Mouse (Mus musculus) kidney, postnatal 0 days (tissue): Measurements from ENCODE around the gene Dgkh. TPM values are rescaled to one million over a fixed set of nuclear protein-coding genes. Genes with fewer than 3 reads are reported as not detected.
A peak's percentile ranks its signal among the peaks of the same experiment; 100 is the strongest.
"Not testable (repeated sequence)": the region's sequence is repeated elsewhere in the genome, so short reads cannot be mapped to it uniquely, and the experiment has no call there.

Experiments
- ATAC-seq: fragments of 200-750 bp; cut with Nextera tagmentation; replicated peaks from 2 replicates; pipeline ENCODE4 v1.8.0; 2017; ENCODE audit warnings: low read depth, moderate number of reproducible peaks, moderate TSS enrichment, moderate library complexity; ENCODE audit not compliant: low FRiP score
- DNase-seq: peaks from one replicate; pipeline ENCODE4 v3.0.0-alpha.2; 2016; ENCODE audit warnings: low spot score
- H3K27ac ChIP-seq: fragments of 300-500 bp; sonication (generic); 2 replicates; pipeline ENCODE4 v1.5.1; 2014; ENCODE audit warnings: mild to moderate bottlenecking
- H3K27me3 ChIP-seq: fragments of 300-500 bp; sonication (generic); 2 replicates; pipeline ENCODE4 v1.6.1; 2014; ENCODE audit warnings: low read length, mixed read lengths; ENCODE audit not compliant: insufficient read depth
- H3K36me3 ChIP-seq: fragments of 300-500 bp; sonication (generic); 2 replicates; pipeline ENCODE4 v1.6.1; 2014; ENCODE audit warnings: low read length, mixed read lengths; ENCODE audit not compliant: insufficient read depth
- H3K4me1 ChIP-seq: fragments of 300-500 bp; sonication (generic); replicated peaks from 2 replicates; pipeline ENCODE4 v1.6.1; 2014; ENCODE audit warnings: antibody characterized with exemption, low read length, mixed read lengths; ENCODE audit not compliant: insufficient read depth
- H3K4me2 ChIP-seq: fragments of 300-500 bp; sonication (generic); 2 replicates; pipeline ENCODE4 v1.6.1; 2014; ENCODE audit warnings: mild to moderate bottlenecking, low read length, moderate library complexity, mixed read lengths
- H3K4me3 ChIP-seq: fragments of 300-500 bp; sonication (generic); replicated peaks from 2 replicates; pipeline ENCODE4 v1.5.1; 2014; ENCODE audit warnings: low read depth, low read length
- H3K9ac ChIP-seq: fragments of 300-500 bp; sonication (generic); 2 replicates; pipeline ENCODE4 v1.6.1; 2014; ENCODE audit warnings: low read depth, low read length
- H3K9me3 ChIP-seq: fragments of 300-500 bp; sonication (generic); replicated peaks from 2 replicates; pipeline ENCODE4 v1.6.1; 2016; ENCODE audit warnings: low read length, inconsistent platforms, mixed read lengths
- CTCF ChIP-seq: IDR thresholded peaks from 2 replicates; pipeline ENCODE4 v1.5.1; 2016; ENCODE audit warnings: antibody characterized with exemption, low read depth, mild to moderate bottlenecking, moderate library complexity
- WGBS: fragments of 180-500 bp; shearing (Covaris S2); extraction: QIAGEN DNeasy Blood & Tissue Kit; methylation state at CpG from one replicate; pipeline ENCODE4 v1.1.7; 2014; 5-methylcytosine and 5-hydroxymethylcytosine counted together
- polyA plus RNA-seq: library from polyadenylated mRNA; unstranded; fragments of >200 nt; fragmentation: Nextera tagmentation; extraction: Ambion mirVana; gene quantifications from 2 replicates; pipeline ENCODE4 v1.2.1, GENCODE M21; 2015

Gene Dgkh
- polyA plus RNA-seq, 1 experiment from 2014 or later, result 2.2 TPM

DNA sequence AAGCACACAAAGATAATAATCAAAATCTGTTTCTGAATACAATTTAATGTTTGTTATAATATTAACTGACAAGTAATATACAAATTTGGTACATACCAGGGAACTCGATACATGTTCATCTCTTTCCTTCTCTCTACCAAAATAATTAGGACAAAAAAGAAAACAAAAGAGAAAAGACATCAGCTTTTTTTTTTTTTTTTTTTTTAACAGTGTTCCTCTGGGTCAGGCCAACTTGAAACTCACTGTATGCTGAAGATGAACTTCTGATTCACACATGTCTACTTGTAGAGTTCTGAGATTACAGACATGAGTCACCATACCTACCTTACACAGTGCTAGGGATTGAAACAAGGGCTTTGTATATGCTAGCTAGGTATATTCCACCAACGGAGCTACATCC is 28.5 kb upstream of the Dgkh start:
- no peak for DNase-seq

GRCm38 (mm10) chr14:78759491-78759890 is 26.9 kb upstream of the Dgkh start:
- no peaks in the 10 kb centered on the region for H3K27me3 ChIP-seq
- no peak overlapping the region for H3K27ac ChIP-seq
- no peak overlapping the region for H3K4me2 ChIP-seq
- H3K4me3 ChIP-seq, result no peak overlapping the region
- no peak for TF ChIP-seq CTCF
- 66% methylated on average over 3 of the region's 3 CpGs for WGBS
- ATAC-seq (no peak), DNase-seq (no peak)
- H3K36me3 ChIP-seq, result no peaks in the 10 kb centered on the region
- no peaks in the 10 kb centered on the region for H3K9me3 ChIP-seq
- no peaks in the 10 kb centered on the region for H3K4me1 ChIP-seq
- H3K9ac ChIP-seq, result no peak overlapping the region

More for the DNA sequence above, 28.5 kb upstream of the Dgkh start:
- no peak for TF ChIP-seq CTCF
- no peaks in the 10 kb centered on the region for H3K27me3 ChIP-seq
- no peak overlapping the region for H3K4me3 ChIP-seq
- ATAC-seq, result no peak
- 98% methylated on average over 2 of the region's 2 CpGs for WGBS
- no peak overlapping the region for H3K9ac ChIP-seq
- no peaks in the 10 kb centered on the region for H3K9me3 ChIP-seq
- H3K36me3 ChIP-seq, result no peaks in the 10 kb centered on the region
- H3K27ac ChIP-seq, result no peak overlapping the region
- H3K4me2 ChIP-seq, result no peak overlapping the region
- no peaks in the 10 kb centered on the region for H3K4me1 ChIP-seq

DNA sequence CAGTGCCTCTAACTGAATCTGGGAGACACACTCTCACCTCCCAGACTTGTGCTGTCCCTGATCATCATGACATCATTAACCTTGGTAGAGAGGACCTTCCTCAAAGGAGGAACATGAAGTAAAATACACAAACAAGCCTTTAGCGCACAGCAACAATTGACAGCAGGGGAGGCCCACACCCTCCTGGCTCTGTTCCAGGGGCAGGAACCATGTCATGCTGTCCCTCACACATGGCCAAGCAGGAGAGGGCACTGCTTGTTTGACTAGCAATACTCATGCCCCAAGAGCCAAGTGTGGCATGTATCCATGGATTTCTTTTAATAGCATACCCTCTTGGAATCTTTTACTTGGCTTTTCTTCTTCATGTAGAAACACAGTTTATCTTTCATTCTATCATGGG is 22.7 kb upstream of the Dgkh start:
- ATAC-seq (no peak), DNase-seq (no peak)
- no peaks in the 10 kb centered on the region for H3K9me3 ChIP-seq
- no peaks in the 10 kb centered on the region for H3K27me3 ChIP-seq
- no peak for TF ChIP-seq CTCF
- H3K27ac ChIP-seq, result no peak overlapping the region
- WGBS, result 55% methylated on average over 1 of the region's 1 CpGs
- no peak overlapping the region for H3K4me3 ChIP-seq
- no peak overlapping the region for H3K9ac ChIP-seq
- H3K4me2 ChIP-seq, result no peak overlapping the region
- H3K4me1 ChIP-seq, result no peaks in the 10 kb centered on the region
- no peaks in the 10 kb centered on the region for H3K36me3 ChIP-seq

- Histone ChIP-seq H3K9me3 (no peaks in the 10 kb centered on the region), H3K9ac (no peak overlapping the region), H3K4me2 (no peak overlapping the region), H3K36me3 (no peaks in the 10 kb centered on the region), H3K4me1 (no peaks in the 10 kb centered on the region), H3K27ac (no peak overlapping the region), H3K4me3 (no peak overlapping the region), H3K27me3 (no peaks in the 10 kb centered on the region)
- 85% methylated on average over 2 of the region's 2 CpGs for WGBS
- DNase-seq, result no peak
- no peak for TF ChIP-seq CTCF
- ATAC-seq, result no peak
These were observed 16.1 kb upstream of the Dgkh start for GRCm38 (mm10) chr14:78748692-78749091.

DNA sequence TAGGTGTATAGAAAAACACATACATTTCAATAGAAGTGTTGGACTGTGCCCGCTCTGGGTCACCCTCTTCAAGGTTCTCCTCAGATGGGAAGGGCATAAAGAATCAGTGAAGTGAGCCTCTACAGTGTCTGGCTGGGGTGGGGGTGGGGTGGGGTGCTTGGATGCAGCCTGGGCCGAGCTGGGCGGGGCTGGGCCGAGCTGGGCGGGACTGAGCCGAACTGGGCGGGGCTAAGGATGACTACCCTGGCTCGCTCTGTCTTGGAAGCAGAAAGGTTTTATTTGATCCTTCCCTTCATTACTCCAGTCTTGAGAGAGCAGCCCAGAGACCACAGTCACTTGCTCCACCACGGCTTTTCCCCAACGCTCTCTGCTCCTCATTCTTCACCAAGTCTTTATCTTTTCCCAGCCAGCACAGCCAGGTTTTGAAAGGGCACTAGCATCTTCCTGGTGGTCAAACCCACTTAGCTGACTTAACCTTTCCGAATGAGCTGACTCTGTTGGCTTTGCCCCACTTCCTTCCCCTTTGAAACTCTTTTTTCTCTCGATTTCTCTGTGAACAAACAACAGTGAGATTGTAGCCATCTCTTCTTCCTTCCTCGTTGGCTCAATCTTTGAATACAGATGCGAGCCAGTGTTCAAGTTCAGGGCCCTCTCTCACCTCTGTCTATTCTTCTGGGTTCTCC is 15.5 kb upstream of the Dgkh start:
- DNase-seq, result no peak
- no peaks in the 10 kb centered on the region for H3K9me3 ChIP-seq
- WGBS, result 56% methylated on average over 14 of the region's 14 CpGs
- no peak overlapping the region for H3K4me3 ChIP-seq
- no peak overlapping the region for H3K4me2 ChIP-seq
- ATAC-seq, result no peak
- H3K27me3 ChIP-seq, result no peaks in the 10 kb centered on the region
- H3K27ac ChIP-seq, result no peak overlapping the region
- H3K4me1 ChIP-seq, result no peaks in the 10 kb centered on the region
- no peak for TF ChIP-seq CTCF
- no peak overlapping the region for H3K9ac ChIP-seq
- no peaks in the 10 kb centered on the region for H3K36me3 ChIP-seq

- WGBS, result 77% methylated on average over 3 of the region's 3 CpGs
- H3K36me3 ChIP-seq, result no peaks in the 10 kb centered on the region
- no peak overlapping the region for H3K27ac ChIP-seq
- no peak for TF ChIP-seq CTCF
- H3K27me3 ChIP-seq, result no peaks in the 10 kb centered on the region
- DNase-seq (no peak), ATAC-seq (no peak)
- H3K9me3 ChIP-seq, result no peaks in the 10 kb centered on the region
- H3K9ac ChIP-seq, result no peak overlapping the region
- no peak overlapping the region for H3K4me3 ChIP-seq
- no peaks in the 10 kb centered on the region for H3K4me1 ChIP-seq
- no peak overlapping the region for H3K4me2 ChIP-seq
These were observed 14.9 kb upstream of the Dgkh start for GRCm38 (mm10) chr14:78747454-78747853.

DNA sequence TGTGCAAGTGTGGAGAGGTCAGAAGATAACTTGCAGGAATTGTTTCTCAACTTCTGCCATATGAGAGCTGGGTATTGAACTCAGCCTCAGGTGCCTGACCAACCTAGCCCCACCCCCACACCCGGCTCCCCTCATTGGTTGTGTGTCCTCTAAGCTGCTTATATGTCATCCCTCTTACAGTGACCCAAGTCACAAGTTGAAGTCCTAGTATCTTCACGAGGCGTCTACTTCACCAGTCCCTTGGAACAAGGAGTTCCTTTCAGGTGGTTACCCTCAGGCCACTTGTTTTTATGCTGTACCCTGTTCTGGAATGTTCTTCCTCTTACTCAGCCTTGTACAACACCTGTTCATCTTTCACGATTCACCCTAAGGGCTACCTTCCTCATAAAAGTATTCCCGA is 2.0 kb upstream of the Dgkh start:
- no peak for ATAC-seq
- WGBS, result 60% methylated on average over 5 of the region's 5 CpGs

GRCm38 (mm10) chr14:78734203-78734602 is 1.6 kb upstream of the Dgkh start:
- H3K4me2 ChIP-seq, result peak overlapping the region; percentile 95
- not testable (repeated sequence) for H3K4me1 ChIP-seq, H3K27ac ChIP-seq, ATAC-seq, H3K4me3 ChIP-seq, H3K27me3 ChIP-seq, H3K9me3 ChIP-seq, H3K36me3 ChIP-seq, H3K9ac ChIP-seq
- DNase-seq, result peak; percentile 34
- WGBS, result 40% methylated on average over 5 of the region's 5 CpGs

More for the DNA sequence above, 2.0 kb upstream of the Dgkh start:
- Histone ChIP-seq H3K27me3 (no peaks in the 10 kb centered on the region), H3K9me3 (no peaks in the 10 kb centered on the region), H3K9ac (no peak overlapping the region), H3K27ac (no peak overlapping the region), H3K36me3 (no peaks in the 10 kb centered on the region), H3K4me1 (peaks cover 6% of the 10 kb centered on the region), H3K4me2 (no peak overlapping the region), H3K4me3 (no peak overlapping the region)
- no peak for DNase-seq
- TF ChIP-seq CTCF, result no peak
